Mouse (Mus musculus): ENCODE data around the gene Bicdl1. TPM values are rescaled to one million over a fixed set of nuclear protein-coding genes. Genes with fewer than 3 reads are reported as not detected.

Gene Bicdl1
- polyA plus RNA-seq, 1 experiment from 2014 or later: 47.1 TPM

DNA sequence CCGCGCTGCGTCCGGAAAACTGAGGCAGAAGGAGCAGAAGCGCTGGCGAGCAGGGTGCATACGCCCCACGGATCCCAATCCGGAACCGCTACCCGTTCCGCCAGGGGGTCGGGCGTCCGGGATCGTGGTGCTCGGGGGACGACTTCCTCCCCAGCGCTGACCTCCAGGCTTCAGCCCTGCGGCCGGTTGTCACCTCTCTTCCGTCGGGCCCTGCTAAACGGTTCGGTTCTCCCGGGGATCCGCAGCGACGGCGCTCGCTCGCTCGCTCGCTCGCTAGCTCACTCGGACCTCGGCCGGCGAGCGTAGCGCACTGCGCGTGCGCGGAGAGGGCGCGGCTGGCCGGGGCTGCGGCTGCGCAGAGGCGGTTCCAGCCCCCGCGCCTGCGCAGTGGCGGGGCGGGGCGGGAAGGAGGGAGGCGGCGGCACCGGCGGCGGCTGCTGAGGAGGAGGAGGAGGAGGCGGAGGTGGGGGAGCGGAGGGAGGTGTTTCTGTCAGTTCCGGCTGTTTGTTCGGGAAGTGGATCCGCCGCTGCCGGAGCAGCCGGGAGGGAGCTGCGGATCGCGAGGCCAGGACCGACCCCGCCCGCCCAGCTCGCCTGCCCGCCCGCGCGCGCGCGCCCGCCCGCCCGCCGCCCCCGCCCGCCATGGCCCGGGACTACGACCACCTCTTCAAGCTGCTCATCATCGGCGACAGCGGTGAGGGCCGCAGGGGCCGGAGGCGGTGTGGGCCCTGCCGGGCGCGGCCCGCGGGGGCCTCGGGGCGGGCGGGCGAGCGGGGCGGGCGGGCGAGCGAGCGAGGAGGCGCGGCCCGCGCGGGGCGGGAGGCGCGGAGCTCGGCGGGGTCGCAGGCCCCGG, 99.7 kb downstream of the Bicdl1 start, which contains the start of gene Rab35:
Gene Rab35, plus strand, starts transcription at position 404 of the 853 bp plus-strand sequence.
- peak; percentile 90 for ATAC-seq
- H3K4me3 ChIP-seq (ENCODE audit: low read length): peak within 1 kb of the TSS; percentile 93
- peaks cover 25% of the 10 kb centered on the region for H3K4me1 ChIP-seq (ENCODE audit: control insufficient read depth, insufficient read depth, low read depth, low read length)

GRCm38 (mm10) chr5:115630291-115630690, 101.1 kb downstream of the Bicdl1 start:
- ATAC-seq: no peak
- no peaks in the 10 kb centered on the region for H3K27me3 ChIP-seq (replicated peaks; ENCODE audit: control insufficient read depth, insufficient read depth, low read length)
- no peaks in the 10 kb centered on the region for H3K9me3 ChIP-seq (ENCODE audit: control insufficient read depth, low read length)
- H3K4me3 ChIP-seq (ENCODE audit: low read length): no peak overlapping the region
- H3K27ac ChIP-seq (ENCODE audit: low read depth, low read length): no peak overlapping the region
- 50% methylated on average over 5 of the region's 5 CpGs for WGBS
- no peak overlapping the region; the same call in 1 of the 2 replicates for H3K4me2 ChIP-seq (ENCODE audit: low read length)
- H3K4me1 ChIP-seq (ENCODE audit: control insufficient read depth, insufficient read depth, low read depth, low read length): peaks cover 20% of the 10 kb centered on the region
- H3K9ac ChIP-seq (ENCODE audit: low read depth, low read length): no peak overlapping the region
- H3K36me3 ChIP-seq (ENCODE audit: control insufficient read depth, insufficient read depth, low read length): no peaks in the 10 kb centered on the region

More for the DNA sequence above, 99.7 kb downstream of the Bicdl1 start, which contains the start of gene Rab35:
- H3K27me3 ChIP-seq (replicated peaks; ENCODE audit: control insufficient read depth, insufficient read depth, low read length): no peaks in the 10 kb centered on the region
- no peaks in the 10 kb centered on the region for H3K36me3 ChIP-seq (ENCODE audit: control insufficient read depth, insufficient read depth, low read length)
- peak within 1 kb of the TSS; percentile 92 for H3K9ac ChIP-seq (ENCODE audit: low read depth, low read length)
- under 1% methylated on average over 58 of the region's 125 CpGs for WGBS
- H3K4me2 ChIP-seq (ENCODE audit: low read length): peak within 1 kb of the TSS; percentile 82
- no peaks in the 10 kb centered on the region for H3K9me3 ChIP-seq (ENCODE audit: control insufficient read depth, low read length)
- peak within 1 kb of the TSS; percentile 92 for H3K27ac ChIP-seq (ENCODE audit: low read depth, low read length)

DNA sequence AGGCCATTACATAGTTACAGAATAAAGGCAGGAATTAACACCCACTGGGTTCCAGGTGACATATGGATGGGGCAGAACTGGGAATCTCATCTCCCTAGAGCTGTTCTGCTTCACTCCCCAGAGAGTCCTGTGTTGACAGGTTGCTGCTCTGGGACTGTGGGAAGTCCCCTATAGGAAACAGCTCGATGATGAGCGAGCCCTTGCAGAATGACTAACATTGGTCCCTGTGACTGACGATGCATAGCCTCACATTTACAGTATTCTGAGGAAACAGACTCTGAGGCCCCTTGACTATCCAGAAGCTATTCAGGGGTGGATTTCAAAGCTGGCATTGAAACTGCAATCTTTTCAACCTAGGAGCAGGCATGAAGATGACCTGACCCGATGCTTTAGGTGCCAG, 101.7 kb downstream of the Bicdl1 start:
- Histone ChIP-seq H3K9ac (ENCODE audit: low read depth, low read length) (no peak overlapping the region), H3K36me3 (ENCODE audit: control insufficient read depth, insufficient read depth, low read length) (no peaks in the 10 kb centered on the region), H3K9me3 (ENCODE audit: control insufficient read depth, low read length) (no peaks in the 10 kb centered on the region), H3K4me3 (ENCODE audit: low read length) (no peak overlapping the region), H3K4me1 (ENCODE audit: control insufficient read depth, insufficient read depth, low read depth, low read length) (peaks cover 15% of the 10 kb centered on the region), H3K27ac (ENCODE audit: low read depth, low read length) (no peak overlapping the region), H3K4me2 (ENCODE audit: low read length) (no peak overlapping the region), H3K27me3 (replicated peaks; ENCODE audit: control insufficient read depth, insufficient read depth, low read length) (no peaks in the 10 kb centered on the region)
- no peak for ATAC-seq
- 92% methylated on average over 4 of the region's 4 CpGs for WGBS

- no peaks in the 10 kb centered on the region for H3K36me3 ChIP-seq (ENCODE audit: control insufficient read depth, insufficient read depth, low read length)
- no peaks in the 10 kb centered on the region for H3K9me3 ChIP-seq (ENCODE audit: control insufficient read depth, low read length)
- H3K27ac ChIP-seq (ENCODE audit: low read depth, low read length): no peak overlapping the region
- H3K4me3 ChIP-seq (ENCODE audit: low read length): no peak overlapping the region
- no peak for ATAC-seq
- no peak overlapping the region for H3K9ac ChIP-seq (ENCODE audit: low read depth, low read length)
- no peaks in the 10 kb centered on the region for H3K27me3 ChIP-seq (replicated peaks; ENCODE audit: control insufficient read depth, insufficient read depth, low read length)
- 74% methylated on average over 8 of the region's 8 CpGs for WGBS
- H3K4me1 ChIP-seq (ENCODE audit: control insufficient read depth, insufficient read depth, low read depth, low read length): peaks cover 7% of the 10 kb centered on the region
- H3K4me2 ChIP-seq (ENCODE audit: low read length): no peak overlapping the region
These were observed 103.3 kb downstream of the Bicdl1 start for GRCm38 (mm10) chr5:115628083-115628482.

DNA sequence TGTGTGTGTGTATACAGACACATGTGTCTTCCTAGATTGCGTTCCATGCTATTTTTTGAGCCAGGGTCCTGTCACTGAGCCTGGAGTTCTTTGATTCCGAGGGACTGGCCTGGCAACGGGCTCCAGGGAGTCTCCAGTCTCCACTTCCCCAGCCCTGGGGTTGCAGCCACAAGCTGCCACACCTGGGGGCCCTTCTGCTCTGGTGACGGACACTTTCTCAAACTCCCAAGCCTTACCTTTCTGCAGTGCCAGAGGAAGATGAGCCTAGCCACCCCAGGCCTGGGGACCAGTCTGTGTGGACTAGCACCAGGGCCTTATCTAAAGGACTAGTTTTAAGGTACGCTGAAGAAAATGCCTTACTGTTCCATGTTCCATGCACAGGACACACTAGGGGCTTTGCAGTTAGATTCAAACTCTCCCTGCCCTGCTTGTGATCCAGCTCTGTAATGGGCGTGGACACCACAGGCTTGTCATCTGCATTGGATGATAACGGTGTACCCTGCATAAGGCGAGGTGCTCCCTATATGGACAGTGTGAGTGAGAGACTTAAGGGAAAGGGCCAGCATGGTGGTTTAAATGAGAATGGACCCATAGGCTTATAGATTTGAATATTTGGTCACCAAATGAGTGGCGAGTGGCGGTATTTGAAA, 105.1 kb downstream of the Bicdl1 start:
- H3K9me3 ChIP-seq (ENCODE audit: control insufficient read depth, low read length): no peaks in the 10 kb centered on the region
- no peak overlapping the region for H3K27ac ChIP-seq (ENCODE audit: low read depth, low read length)
- H3K4me3 ChIP-seq (ENCODE audit: low read length): no peak overlapping the region
- no peak overlapping the region for H3K9ac ChIP-seq (ENCODE audit: low read depth, low read length)
- H3K36me3 ChIP-seq (ENCODE audit: control insufficient read depth, insufficient read depth, low read length): peaks cover 7% of the 10 kb centered on the region
- ATAC-seq: no peak
- 86% methylated on average over 10 of the region's 10 CpGs for WGBS
- H3K4me1 ChIP-seq (ENCODE audit: control insufficient read depth, insufficient read depth, low read depth, low read length): no peaks in the 10 kb centered on the region; the same call in 1 of the 2 replicates
- H3K4me2 ChIP-seq (ENCODE audit: low read length): no peak overlapping the region
- no peaks in the 10 kb centered on the region for H3K27me3 ChIP-seq (replicated peaks; ENCODE audit: control insufficient read depth, insufficient read depth, low read length)

DNA sequence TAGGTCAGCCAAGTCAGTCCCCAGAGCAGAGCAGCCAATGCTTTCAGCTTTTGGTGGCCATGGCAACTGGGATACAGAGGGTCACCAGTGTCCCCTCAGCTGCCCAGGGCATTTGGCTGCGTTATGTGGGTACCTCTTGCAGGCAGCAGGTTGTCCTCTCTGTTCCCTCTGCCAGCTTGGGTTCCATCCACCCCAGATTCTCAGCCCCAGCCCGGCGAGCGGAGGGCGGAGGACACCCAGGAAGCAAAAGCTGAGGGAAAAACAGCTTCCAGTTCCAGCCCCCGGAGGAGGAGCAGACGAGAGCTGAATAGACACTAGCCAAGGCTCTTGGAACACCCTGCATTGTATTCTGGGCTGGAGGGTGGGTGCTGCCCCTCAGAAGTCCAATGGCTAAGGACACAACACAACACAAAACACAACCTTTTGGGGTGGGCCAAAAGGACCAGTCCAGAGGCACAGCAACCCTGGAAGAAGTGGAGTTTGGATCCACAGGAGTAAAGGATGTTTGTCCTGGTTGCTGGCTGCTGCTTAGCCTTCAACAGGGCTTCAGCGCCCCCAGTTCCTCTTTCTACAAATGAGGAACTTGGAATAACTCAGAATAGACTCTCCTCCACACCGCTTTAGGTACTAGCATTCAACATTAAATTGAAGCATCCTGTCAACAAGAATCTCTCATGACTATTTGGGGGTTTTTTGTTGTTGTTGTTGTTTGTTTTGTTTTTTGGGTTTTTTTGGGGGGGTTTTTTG, 107.6 kb downstream of the Bicdl1 start:
- no peak overlapping the region for H3K4me2 ChIP-seq (ENCODE audit: low read length)
- WGBS: 60% methylated on average over 9 of the region's 9 CpGs
- H3K4me1 ChIP-seq (ENCODE audit: control insufficient read depth, insufficient read depth, low read depth, low read length): no peaks in the 10 kb centered on the region
- peaks cover 20% of the 10 kb centered on the region for H3K36me3 ChIP-seq (ENCODE audit: control insufficient read depth, insufficient read depth, low read length)
- H3K27me3 ChIP-seq (replicated peaks; ENCODE audit: control insufficient read depth, insufficient read depth, low read length): no peaks in the 10 kb centered on the region
- H3K9ac ChIP-seq (ENCODE audit: low read depth, low read length): no peak overlapping the region
- H3K27ac ChIP-seq (ENCODE audit: low read depth, low read length): no peak overlapping the region
- H3K9me3 ChIP-seq (ENCODE audit: control insufficient read depth, low read length): no peaks in the 10 kb centered on the region
- ATAC-seq: 0 out of 2 replicates have a peak, but pooled peaks have one; percentile 27
- H3K4me3 ChIP-seq (ENCODE audit: low read length): no peak overlapping the region

GRCm38 (mm10) chr5:115622686-115623085, 108.7 kb downstream of the Bicdl1 start:
- Histone ChIP-seq H3K9me3 (ENCODE audit: control insufficient read depth, low read length) (no peaks in the 10 kb centered on the region), H3K9ac (ENCODE audit: low read depth, low read length) (no peak overlapping the region), H3K4me3 (ENCODE audit: low read length) (no peak overlapping the region), H3K4me1 (ENCODE audit: control insufficient read depth, insufficient read depth, low read depth, low read length) (no peaks in the 10 kb centered on the region), H3K36me3 (ENCODE audit: control insufficient read depth, insufficient read depth, low read length) (peaks cover 28% of the 10 kb centered on the region), H3K4me2 (ENCODE audit: low read length) (no peak overlapping the region), H3K27ac (ENCODE audit: low read depth, low read length) (no peak overlapping the region), H3K27me3 (replicated peaks; ENCODE audit: control insufficient read depth, insufficient read depth, low read length) (no peaks in the 10 kb centered on the region)
- no peak for ATAC-seq
- 91% methylated on average over 7 of the region's 7 CpGs for WGBS

DNA sequence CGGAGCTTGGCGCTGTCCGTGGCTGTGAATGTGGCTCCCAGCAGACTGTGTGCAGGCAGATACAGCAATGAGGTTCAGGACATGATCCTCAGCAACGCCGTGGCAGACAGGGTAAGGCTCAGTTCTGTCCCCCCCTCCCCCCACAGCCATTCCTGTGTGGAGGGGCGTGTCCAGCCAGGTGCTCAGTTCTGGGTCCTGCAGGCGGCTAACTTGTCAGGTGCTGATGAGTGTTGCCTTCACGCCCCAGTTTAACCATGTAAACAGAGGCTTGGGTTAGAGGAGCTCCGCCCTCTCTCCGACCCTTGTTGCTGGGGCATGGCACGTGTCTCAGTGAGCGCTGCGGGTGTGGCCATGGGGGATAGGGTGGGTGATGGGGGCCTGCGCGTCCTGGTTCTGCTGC, 111.7 kb downstream of the Bicdl1 start:
- H3K9me3 ChIP-seq (ENCODE audit: control insufficient read depth, low read length): no peaks in the 10 kb centered on the region
- H3K27me3 ChIP-seq (replicated peaks; ENCODE audit: control insufficient read depth, insufficient read depth, low read length): no peaks in the 10 kb centered on the region
- H3K4me1 ChIP-seq (ENCODE audit: control insufficient read depth, insufficient read depth, low read depth, low read length): no peaks in the 10 kb centered on the region
- H3K4me3 ChIP-seq (ENCODE audit: low read length): no peak overlapping the region
- no peak overlapping the region for H3K9ac ChIP-seq (ENCODE audit: low read depth, low read length)
- WGBS: 95% methylated on average over 15 of the region's 15 CpGs
- H3K4me2 ChIP-seq (ENCODE audit: low read length): no peak overlapping the region
- ATAC-seq: no peak
- H3K27ac ChIP-seq (ENCODE audit: low read depth, low read length): no peak overlapping the region
- peaks cover 57% of the 10 kb centered on the region for H3K36me3 ChIP-seq (ENCODE audit: control insufficient read depth, insufficient read depth, low read length)

- no peaks in the 10 kb centered on the region for H3K9me3 ChIP-seq (ENCODE audit: control insufficient read depth, low read length)
- H3K9ac ChIP-seq (ENCODE audit: low read depth, low read length): no peak overlapping the region
- no peak overlapping the region for H3K4me3 ChIP-seq (ENCODE audit: low read length)
- no peak overlapping the region for H3K4me2 ChIP-seq (ENCODE audit: low read length)
- 76% methylated on average over 7 of the region's 7 CpGs for WGBS
- no peaks in the 10 kb centered on the region for H3K27me3 ChIP-seq (replicated peaks; ENCODE audit: control insufficient read depth, insufficient read depth, low read length)
- ATAC-seq: no peak
- peaks cover 83% of the 10 kb centered on the region for H3K36me3 ChIP-seq (ENCODE audit: control insufficient read depth, insufficient read depth, low read length)
- H3K4me1 ChIP-seq (ENCODE audit: control insufficient read depth, insufficient read depth, low read depth, low read length): no peaks in the 10 kb centered on the region
- H3K27ac ChIP-seq (ENCODE audit: low read depth, low read length): no peak overlapping the region
These were observed 116.5 kb downstream of the Bicdl1 start for GRCm38 (mm10) chr5:115614948-115615347.
